Mouse (Mus musculus) neural tube, embryonic 11.5 days (tissue): ENCODE results near the gene Tmigd3. TPM values are rescaled to one million over a fixed set of nuclear protein-coding genes. Genes with fewer than 3 reads are reported as not detected.

ENCODE experiments used
- ATAC-seq: fragments of 200-750 bp; cut with Nextera tagmentation; 2 replicates; pipeline ENCODE4 v1.8.0; 2017; ENCODE audit warnings: moderate number of reproducible peaks, mild to moderate bottlenecking, moderate TSS enrichment, moderate library complexity; ENCODE audit not compliant: insufficient read depth, low FRiP score, low TSS enrichment
- DNase-seq: peaks from one replicate; pipeline ENCODE4 v3.0.0-alpha.2; 2015; ENCODE audit warnings: low spot score
- H3K27ac ChIP-seq: fragments of 300-500 bp; sonication (generic); 2 replicates; pipeline ENCODE4 v1.5.1; 2014; ENCODE audit warnings: low read depth, mild to moderate bottlenecking, low read length
- H3K27me3 ChIP-seq: fragments of 300-500 bp; sonication (generic); 2 replicates; pipeline ENCODE4 v1.6.1; 2014; ENCODE audit warnings: mild to moderate bottlenecking, low read length, mixed read lengths; ENCODE audit not compliant: control insufficient read depth, insufficient read depth
- H3K36me3 ChIP-seq: fragments of 300-500 bp; sonication (generic); 2 replicates; pipeline ENCODE4 v1.6.1; 2014; ENCODE audit warnings: mild to moderate bottlenecking, low read length, moderate library complexity, mixed read lengths; ENCODE audit not compliant: control insufficient read depth, insufficient read depth
- H3K4me1 ChIP-seq: fragments of 300-500 bp; sonication (generic); 2 replicates; pipeline ENCODE4 v1.6.1; 2014; ENCODE audit warnings: low read length, mixed read lengths; ENCODE audit not compliant: control insufficient read depth, insufficient read depth
- H3K4me2 ChIP-seq: fragments of 300-500 bp; sonication (generic); 2 replicates; pipeline ENCODE4 v1.6.1; 2014; ENCODE audit warnings: low read depth, mild to moderate bottlenecking, moderate library complexity
- H3K4me3 ChIP-seq: fragments of 300-500 bp; sonication (generic); 2 replicates; pipeline ENCODE4 v1.5.1; 2014; ENCODE audit warnings: low read depth, low read length
- H3K9ac ChIP-seq: fragments of 300-500 bp; sonication (generic); 2 replicates; pipeline ENCODE4 v1.6.1; 2014; ENCODE audit warnings: mild to moderate bottlenecking, low read length
- H3K9me3 ChIP-seq: fragments of 300-500 bp; sonication (generic); 2 replicates; pipeline ENCODE4 v1.6.1; 2016; ENCODE audit warnings: low read length; ENCODE audit not compliant: control insufficient read depth
- WGBS: fragments of 180-500 bp; shearing (Covaris S2); extraction: QIAGEN DNeasy Blood & Tissue Kit; methylation state at CpG from one replicate; pipeline ENCODE4 v1.1.7; 2014; 5-methylcytosine and 5-hydroxymethylcytosine counted together
- polyA plus RNA-seq: library from polyadenylated mRNA; unstranded; fragments of >200 nt; fragmentation: Nextera tagmentation; extraction: Ambion mirVana; gene quantifications from 2 replicates; pipeline ENCODE4 v1.2.1, GENCODE M21; 2014

The Tmigd3 gene
- polyA plus RNA-seq, 1 experiment from 2014 or later, result not detected

- Histone ChIP-seq H3K4me1 (no peaks in the 10 kb centered on the region), H3K36me3 (no peaks in the 10 kb centered on the region), H3K27ac (no peak overlapping the region), H3K9me3 (no peaks in the 10 kb centered on the region), H3K4me2 (no peak overlapping the region), H3K27me3 (no peaks in the 10 kb centered on the region), H3K9ac (no peak overlapping the region), H3K4me3 (no peak overlapping the region)
- ATAC-seq (no peak), DNase-seq (no peak)
- 72% methylated on average over 4 of the region's 4 CpGs for WGBS
These were observed 33.5 kb downstream of the Tmigd3 start for GRCm38 (mm10) chr3:105904213-105904612.

- Histone ChIP-seq H3K9me3 (no peaks in the 10 kb centered on the region), H3K4me3 (no peak overlapping the region), H3K9ac (no peak overlapping the region), H3K4me1 (no peaks in the 10 kb centered on the region), H3K27me3 (no peaks in the 10 kb centered on the region), H3K4me2 (no peak overlapping the region), H3K27ac (no peak overlapping the region), H3K36me3 (no peaks in the 10 kb centered on the region)
- ATAC-seq (no peak), DNase-seq (no peak)
- 91% methylated on average over 9 of the region's 9 CpGs for WGBS
These were observed 34.0 kb downstream of the Tmigd3 start for GRCm38 (mm10) chr3:105904721-105905120.

- Histone ChIP-seq H3K36me3 (no peaks in the 10 kb centered on the region), H3K9ac (no peak overlapping the region), H3K9me3 (no peaks in the 10 kb centered on the region), H3K27ac (no peak overlapping the region), H3K4me3 (no peak overlapping the region), H3K4me2 (no peak overlapping the region), H3K4me1 (no peaks in the 10 kb centered on the region), H3K27me3 (no peaks in the 10 kb centered on the region)
- DNase-seq (no peak), ATAC-seq (no peak)
- WGBS, result 63% methylated on average over 9 of the region's 9 CpGs
These were observed 37.4 kb downstream of the Tmigd3 start for GRCm38 (mm10) chr3:105907956-105908655.

- DNase-seq (no peak), ATAC-seq (no peak)
- Histone ChIP-seq H3K27me3 (no peaks in the 10 kb centered on the region), H3K4me3 (no peak overlapping the region), H3K9ac (no peak overlapping the region), H3K4me2 (no peak overlapping the region), H3K27ac (no peak overlapping the region), H3K9me3 (no peaks in the 10 kb centered on the region), H3K36me3 (no peaks in the 10 kb centered on the region), H3K4me1 (no peaks in the 10 kb centered on the region)
- 92% methylated on average over 4 of the region's 4 CpGs for WGBS
These were observed 38.3 kb downstream of the Tmigd3 start for GRCm38 (mm10) chr3:105908976-105909375.

GRCm38 (mm10) chr3:105910519-105911190, 40.0 kb downstream of the Tmigd3 start:
- Histone ChIP-seq H3K27me3 (no peaks in the 10 kb centered on the region), H3K4me1 (no peaks in the 10 kb centered on the region), H3K9me3 (no peaks in the 10 kb centered on the region), H3K4me3 (no peak overlapping the region), H3K27ac (no peak overlapping the region), H3K9ac (no peak overlapping the region), H3K4me2 (no peak overlapping the region), H3K36me3 (no peaks in the 10 kb centered on the region)
- WGBS, result 80% methylated on average over 11 of the region's 11 CpGs
- ATAC-seq, result no peak
- no peak for DNase-seq

GRCm38 (mm10) chr3:105912097-105912880, 41.6 kb downstream of the Tmigd3 start:
- no peaks in the 10 kb centered on the region for H3K9me3 ChIP-seq
- ATAC-seq (no peak), DNase-seq (no peak)
- WGBS, result 78% methylated on average over 9 of the region's 9 CpGs
- H3K4me3 ChIP-seq, result no peak overlapping the region
- H3K9ac ChIP-seq, result no peak overlapping the region
- H3K4me2 ChIP-seq, result no peak overlapping the region
- no peaks in the 10 kb centered on the region for H3K27me3 ChIP-seq
- no peak overlapping the region for H3K27ac ChIP-seq
- no peaks in the 10 kb centered on the region for H3K36me3 ChIP-seq
- no peaks in the 10 kb centered on the region for H3K4me1 ChIP-seq

GRCm38 (mm10) chr3:105913839-105914681, 43.4 kb downstream of the Tmigd3 start:
- no peak overlapping the region for H3K4me2 ChIP-seq
- ATAC-seq (no peak), DNase-seq (no peak)
- H3K27ac ChIP-seq, result no peak overlapping the region
- no peaks in the 10 kb centered on the region for H3K27me3 ChIP-seq
- WGBS, result 68% methylated on average over 10 of the region's 10 CpGs
- H3K9ac ChIP-seq, result no peak overlapping the region
- no peaks in the 10 kb centered on the region for H3K4me1 ChIP-seq
- no peak overlapping the region for H3K4me3 ChIP-seq
- H3K36me3 ChIP-seq, result no peaks in the 10 kb centered on the region
- no peaks in the 10 kb centered on the region for H3K9me3 ChIP-seq

- no peaks in the 10 kb centered on the region for H3K4me1 ChIP-seq
- H3K27me3 ChIP-seq, result no peaks in the 10 kb centered on the region
- no peaks in the 10 kb centered on the region for H3K36me3 ChIP-seq
- no peak overlapping the region for H3K27ac ChIP-seq
- DNase-seq (no peak), ATAC-seq (no peak)
- WGBS, result 46% methylated on average over 1 of the region's 1 CpGs
- no peak overlapping the region for H3K4me2 ChIP-seq
- no peaks in the 10 kb centered on the region for H3K9me3 ChIP-seq
- H3K9ac ChIP-seq, result no peak overlapping the region
- H3K4me3 ChIP-seq, result no peak overlapping the region
These were observed 44.6 kb downstream of the Tmigd3 start for GRCm38 (mm10) chr3:105915281-105915680.
